Mouse (Mus musculus) MEL (cell line): ENCODE results near the gene Slc39a11.

Experiments
- CTCF ChIP-seq, 3 experiments: IDR thresholded peaks in 2 of 3; conservative IDR thresholded peaks in 1 of 3; 2 replicates each; pipeline ENCODE4 v1.5.1; 2011 to 2012; ENCODE audit warnings: low read length in 3 of 3, low read depth in 2 of 3, mild to moderate bottlenecking in 2 of 3, improper control_type of control experiment in 1 of 3, inconsistent platforms in 1 of 3, mixed read lengths in 1 of 3, moderate library complexity in 1 of 3; ENCODE audit not compliant: control insufficient read depth in 1 of 3, insufficient read depth in 1 of 3, poor library complexity in 1 of 3, severe bottlenecking in 1 of 3
- EP300 ChIP-seq, 2 experiments: IDR thresholded peaks; 2 replicates each; pipeline ENCODE4 v1.6.1; 2011; ENCODE audit warnings: improper control_type of control experiment in 2 of 2, low read length in 2 of 2, low read depth in 1 of 2, mild to moderate bottlenecking in 1 of 2
- ETS1 ChIP-seq: IDR thresholded peaks from 2 replicates; pipeline ENCODE4 v1.6.1; 2012; ENCODE audit warnings: low read depth, mild to moderate bottlenecking, inconsistent platforms, low read length, improper control_type of control experiment, moderate library complexity
- GATA1 ChIP-seq: IDR thresholded peaks from 2 replicates; pipeline ENCODE4 v1.6.1; 2011; ENCODE audit warnings: low read depth, low read length, improper control_type of control experiment
- MAFK ChIP-seq: IDR thresholded peaks from 2 replicates; pipeline ENCODE4 v1.6.1; 2011; ENCODE audit warnings: low read depth, mild to moderate bottlenecking, low read length, improper control_type of control experiment, borderline replicate concordance
- MXI1 ChIP-seq: IDR thresholded peaks from 2 replicates; pipeline ENCODE4 v1.6.1; 2011; ENCODE audit warnings: mild to moderate bottlenecking, low read depth, low read length, improper control_type of control experiment
- RAD21 ChIP-seq: IDR thresholded peaks from 2 replicates; pipeline ENCODE4 v1.6.1; 2011; ENCODE audit warnings: mild to moderate bottlenecking, low read depth, low read length, improper control_type of control experiment
- RCOR1 ChIP-seq: IDR thresholded peaks from 2 replicates; pipeline ENCODE4 v1.6.1; 2012; ENCODE audit warnings: low read depth, mild to moderate bottlenecking, inconsistent platforms, low read length, improper control_type of control experiment
- TAL1 ChIP-seq: IDR thresholded peaks from 2 replicates; pipeline ENCODE4 v1.6.1; 2012; ENCODE audit warnings: mild to moderate bottlenecking, inconsistent platforms, low read length, moderate library complexity, mixed read lengths

DNA sequence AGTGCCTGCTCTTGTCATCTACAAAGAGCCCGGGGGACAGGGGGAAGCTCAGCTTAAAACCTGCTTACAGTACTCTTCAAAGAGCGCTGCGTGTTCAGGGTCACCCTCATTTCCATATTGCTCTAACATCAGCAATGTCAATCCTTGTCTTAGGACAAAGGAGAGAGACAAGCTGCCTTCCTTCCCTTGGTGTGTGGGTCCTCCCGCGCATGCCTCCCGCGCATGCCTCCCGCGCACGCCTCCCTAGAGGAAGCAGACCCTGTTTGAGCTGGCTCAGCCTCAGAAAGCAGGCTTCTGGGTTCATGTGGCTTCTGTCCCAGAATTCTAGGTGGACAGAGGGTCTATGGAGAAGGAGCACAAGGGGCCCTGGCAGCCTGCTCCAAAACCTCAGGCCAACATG lies 404.2 kb downstream of the Slc39a11 start:
- TF ChIP-seq MAFK, result no peak
- no peak for TF ChIP-seq TAL1
- TF ChIP-seq RCOR1, result no peak
- TF ChIP-seq CTCF (IDR thresholded peaks at IDR 0.05 in 2 of 3, conservative IDR thresholded peaks at IDR 0.05 in 1 of 3; ENCODE audit: control insufficient read depth in 1 of 3, insufficient read depth in 1 of 3, low read depth in 2 of 3, low read length in 3 of 3, poor library complexity in 1 of 3, severe bottlenecking in 1 of 3), result no peak
- no peak for TF ChIP-seq EP300 (IDR thresholded peaks at IDR 0.05; ENCODE audit: low read depth in 1 of 2, low read length in 2 of 2)
- TF ChIP-seq ETS1, result no peak
- no peak for TF ChIP-seq MXI1
- TF ChIP-seq RAD21, result no peak
- no peak for TF ChIP-seq GATA1
